ENCODE assay signal across 20 mouse cellular contexts in the genomic region with DNA sequence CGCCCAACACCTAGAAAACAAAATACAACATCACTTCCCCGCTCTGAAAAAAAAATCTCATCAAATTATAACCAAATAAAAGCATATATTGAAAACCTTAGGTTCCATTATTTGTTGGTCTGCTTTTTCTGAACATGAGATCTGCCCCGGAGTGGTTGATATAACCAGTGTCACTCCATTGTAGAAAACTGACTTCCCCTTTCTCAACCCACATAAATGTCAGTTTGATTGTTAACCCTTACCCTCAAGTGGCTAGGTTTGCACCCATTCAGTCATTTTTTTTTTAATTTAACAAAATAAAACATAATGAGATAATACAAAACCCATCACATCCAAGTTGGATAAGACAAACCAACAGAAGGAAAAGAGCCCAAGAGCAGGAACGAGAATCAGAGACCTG.
"Had no signal": no experiment of that assay in that cellular context is flagged by ENCODE, and none has a peak within 500 bp of the region (broad histone marks: within the 10 kb centered on the region; RNA-seq: fewer than 3 reads in every experiment).

No protein-coding gene starts in this region.

- DNase-seq: kidney, adult 9 months; kidney, postnatal 14 days; kidney, postnatal 4 days; left cerebral cortex, postnatal 4 days; lung, adult 2 months; lung, postnatal 14 days; lung, postnatal 4 days; right cerebral cortex, adult 18-20 months; right cerebral cortex, postnatal 14 days; right cerebral cortex, postnatal 4 days; thymus, postnatal 25 days had no signal

- ATAC-seq: midbrain, embryonic 13.5 days; midbrain, embryonic 16.5 days had no signal

- H3K4me3 ChIP-seq: limb, embryonic 12.5 days; limb, embryonic 15.5 days; liver, embryonic 15.5 days; megakaryocyte, embryonic 14.5 days; midbrain, embryonic 10.5 days; midbrain, embryonic 13.5 days; stomach, embryonic 15.5 days had no signal

- H3K4me2 ChIP-seq: limb, embryonic 12.5 days; limb, embryonic 15.5 days; liver, embryonic 11.5 days; liver, embryonic 15.5 days; midbrain, embryonic 13.5 days; stomach, embryonic 15.5 days had no signal

- H3K9ac ChIP-seq: limb, embryonic 12.5 days; limb, embryonic 15.5 days; liver, embryonic 15.5 days; midbrain, embryonic 13.5 days; stomach, embryonic 15.5 days had no signal

- H3K36me3 ChIP-seq: limb, embryonic 12.5 days; limb, embryonic 15.5 days; liver, embryonic 15.5 days; midbrain, embryonic 10.5 days; midbrain, embryonic 13.5 days; stomach, embryonic 15.5 days had no signal

- H3K27ac ChIP-seq: limb, embryonic 12.5 days; limb, embryonic 15.5 days; liver, embryonic 15.5 days; midbrain, embryonic 10.5 days; midbrain, embryonic 13.5 days; stomach, embryonic 15.5 days had no signal

- H3K27me3 ChIP-seq: limb, embryonic 12.5 days; limb, embryonic 15.5 days; liver, embryonic 15.5 days; megakaryocyte, embryonic 14.5 days; midbrain, embryonic 13.5 days; stomach, embryonic 15.5 days had no signal

- H3K4me1 ChIP-seq: limb, embryonic 12.5 days; limb, embryonic 15.5 days; midbrain, embryonic 10.5 days; midbrain, embryonic 13.5 days; stomach, embryonic 15.5 days had no signal

- H3K9me3 ChIP-seq: limb, embryonic 12.5 days; limb, embryonic 15.5 days; liver, embryonic 15.5 days; megakaryocyte, embryonic 14.5 days; midbrain, embryonic 10.5 days; midbrain, embryonic 13.5 days; stomach, embryonic 15.5 days had no signal
